13 mouse cellular contexts compared by ENCODE assay signal in the genomic region with DNA sequence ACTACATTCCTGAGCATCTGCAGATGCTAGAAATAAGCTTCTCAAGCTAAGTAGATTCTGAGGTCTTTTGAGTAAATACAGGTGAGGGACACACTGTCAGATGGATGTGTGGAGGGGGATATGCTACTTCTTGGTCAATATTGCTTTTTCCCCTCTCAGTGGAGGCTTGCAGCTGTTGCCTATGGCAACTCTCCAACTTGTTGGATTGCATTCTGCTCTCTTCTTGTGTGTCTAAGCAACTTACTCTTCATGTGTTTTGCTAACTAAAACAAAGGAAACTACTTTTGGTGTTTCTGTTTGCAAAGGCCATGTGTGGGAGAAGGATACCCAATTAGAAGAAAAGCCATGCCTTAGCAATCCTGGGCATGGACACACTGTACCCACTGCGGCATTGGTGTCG.
"Had no signal": no experiment of that assay in that cellular context is flagged by ENCODE, and none has a peak within 500 bp of the region (broad histone marks: within the 10 kb centered on the region; RNA-seq: fewer than 3 reads in every experiment).

No protein-coding gene starts in this region.

- H3K9ac ChIP-seq: limb, embryonic 12.5 days; liver, embryonic 14.5 days; midbrain, embryonic 13.5 days; neural tube, embryonic 15.5 days had no signal

- H3K27me3 ChIP-seq: midbrain, embryonic 13.5 days; neural tube, embryonic 15.5 days had no signal

- H3K27ac ChIP-seq: left cerebral cortex, adult 2 months; limb, embryonic 12.5 days; liver, embryonic 14.5 days; midbrain, embryonic 13.5 days; neural tube, embryonic 15.5 days had no signal

- H3K4me2 ChIP-seq: limb, embryonic 12.5 days; midbrain, embryonic 13.5 days; neural tube, embryonic 15.5 days had no signal

- H3K36me3 ChIP-seq: limb, embryonic 12.5 days; midbrain, embryonic 13.5 days; neural tube, embryonic 15.5 days had no signal

- H3K4me1 ChIP-seq: limb, embryonic 12.5 days; midbrain, embryonic 13.5 days; neural tube, embryonic 15.5 days had no signal

- H3K9me3 ChIP-seq: limb, embryonic 12.5 days; midbrain, embryonic 13.5 days; neural tube, embryonic 15.5 days had no signal

- DNase-seq: kidney, adult 8-10 months; kidney, postnatal 4 days; lung, adult 18-20 months; lung, postnatal 14 days; right cerebral cortex, adult 18-20 months; right cerebral cortex, postnatal 25 days; thymus, postnatal 36 days had no signal

- H3K4me3 ChIP-seq: left cerebral cortex, adult 2 months; limb, embryonic 12.5 days; midbrain, embryonic 13.5 days; myocyte; neural tube, embryonic 15.5 days had no signal

- ATAC-seq: midbrain, embryonic 13.5 days had no signal
